Mouse (Mus musculus) kidney, postnatal 14 days (tissue): ENCODE data around the gene Slc25a13.

Experiments used
- DNase-seq: peaks from one replicate; pipeline ENCODE4 v3.0.0; 2022; ENCODE audit warnings: mixed read lengths

The Slc25a13 gene

GRCm38 (mm10) chr6:6107419-6107966, 109.5 kb downstream of the Slc25a13 start:
- no peak for DNase-seq

GRCm38 (mm10) chr6:6105586-6105985, 111.4 kb downstream of the Slc25a13 start:
- no peak for DNase-seq

- DNase-seq = no peak
Measured at GRCm38 (mm10) chr6:6103469-6103868, 113.5 kb downstream of the Slc25a13 start.

DNA sequence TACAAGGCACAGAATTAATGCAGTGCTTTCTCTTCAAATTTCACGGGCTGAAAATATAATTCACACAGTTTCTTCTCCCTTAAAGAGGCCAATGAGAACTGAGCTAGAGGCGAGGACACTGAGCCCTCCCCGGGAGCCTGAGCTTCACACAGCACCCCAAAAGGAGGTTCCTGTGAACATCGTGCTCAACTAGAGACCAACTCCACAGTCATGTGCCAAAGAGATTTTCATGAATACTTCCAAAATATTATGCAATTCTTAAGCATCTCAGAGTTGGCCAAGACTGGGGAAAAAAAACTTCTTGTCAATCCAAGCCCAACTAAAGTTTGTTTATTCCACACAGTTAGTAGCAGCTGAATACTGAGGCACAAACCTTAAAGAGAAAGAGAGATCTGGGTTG, 115.4 kb downstream of the Slc25a13 start:
- no peak for DNase-seq

DNA sequence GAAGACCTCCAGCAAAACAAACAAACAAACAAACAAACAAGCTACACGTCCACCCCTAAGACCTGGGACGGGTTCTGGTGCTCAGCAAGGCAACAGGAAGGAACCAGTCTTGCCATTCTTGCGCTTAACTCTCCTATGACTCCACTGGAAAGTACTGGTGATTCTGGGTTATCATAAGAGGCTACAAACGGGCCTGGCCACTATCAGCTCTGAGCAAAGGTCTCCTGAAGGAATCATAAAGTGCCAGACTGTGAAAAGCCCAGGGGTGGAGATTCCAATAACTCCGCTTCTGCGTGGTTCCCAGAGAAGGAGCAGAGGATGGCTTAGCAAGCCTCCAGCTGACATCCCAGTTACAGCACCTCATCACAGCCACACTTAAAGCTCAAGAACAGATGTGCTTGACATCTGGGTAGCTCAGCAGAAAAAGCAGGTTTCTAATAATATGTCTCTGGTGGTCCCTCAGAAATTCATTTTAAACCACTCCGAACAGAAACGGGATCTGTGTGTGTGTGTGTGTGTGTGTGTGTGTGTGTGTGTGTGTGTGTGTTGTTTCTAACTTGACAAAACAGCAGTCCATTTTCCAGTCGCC, 116.0 kb downstream of the Slc25a13 start:
- no peak for DNase-seq

GRCm38 (mm10) chr6:6093978-6094377, 123.0 kb downstream of the Slc25a13 start:
- no peak for DNase-seq

DNA sequence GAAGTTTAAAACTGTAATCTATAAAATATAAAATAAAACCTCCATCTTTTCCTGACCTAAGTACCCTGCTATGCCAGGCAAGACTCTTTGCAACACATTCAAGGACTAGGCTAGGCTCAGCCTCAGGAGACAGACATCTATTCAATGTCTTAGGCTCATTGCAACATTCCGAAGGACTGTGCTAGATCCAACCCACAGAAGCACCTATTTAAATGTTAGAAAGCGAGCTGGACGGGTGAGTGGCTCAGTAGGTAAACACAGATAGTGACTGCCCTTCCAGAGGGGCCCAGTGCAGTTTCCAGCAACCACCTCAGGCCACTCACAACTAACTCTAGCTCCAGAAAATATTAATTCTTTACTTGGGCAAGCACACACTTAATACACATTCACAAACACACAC, 123.5 kb downstream of the Slc25a13 start:
- no peak for DNase-seq

GRCm38 (mm10) chr6:6092497-6092896, 124.5 kb downstream of the Slc25a13 start:
- no peak for DNase-seq

GRCm38 (mm10) chr6:6091016-6091415, 126.0 kb downstream of the Slc25a13 start:
- DNase-seq = no peak

- DNase-seq = no peak
Measured at GRCm38 (mm10) chr6:6088151-6088550, 128.8 kb downstream of the Slc25a13 start.

DNA sequence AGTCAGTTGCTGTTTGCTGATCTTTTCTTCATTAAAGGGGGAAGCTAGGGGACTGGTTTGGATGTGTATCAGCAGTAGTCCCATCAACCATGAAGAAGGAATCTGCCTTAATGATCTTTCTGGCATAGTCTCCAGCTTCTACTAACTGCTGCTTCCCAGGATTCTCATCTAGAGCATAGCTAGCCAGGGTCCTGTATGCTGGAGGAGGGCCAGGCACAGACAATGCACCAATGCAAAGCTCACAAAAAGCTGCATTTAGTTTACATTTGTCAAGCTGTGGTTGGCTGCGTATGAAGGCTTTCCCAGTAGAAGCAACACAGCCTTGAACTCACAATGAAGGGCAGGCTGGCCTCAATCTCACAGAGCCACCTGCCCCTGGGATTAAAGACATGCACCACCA, 136.5 kb downstream of the Slc25a13 start:
- DNase-seq = no peak

DNA sequence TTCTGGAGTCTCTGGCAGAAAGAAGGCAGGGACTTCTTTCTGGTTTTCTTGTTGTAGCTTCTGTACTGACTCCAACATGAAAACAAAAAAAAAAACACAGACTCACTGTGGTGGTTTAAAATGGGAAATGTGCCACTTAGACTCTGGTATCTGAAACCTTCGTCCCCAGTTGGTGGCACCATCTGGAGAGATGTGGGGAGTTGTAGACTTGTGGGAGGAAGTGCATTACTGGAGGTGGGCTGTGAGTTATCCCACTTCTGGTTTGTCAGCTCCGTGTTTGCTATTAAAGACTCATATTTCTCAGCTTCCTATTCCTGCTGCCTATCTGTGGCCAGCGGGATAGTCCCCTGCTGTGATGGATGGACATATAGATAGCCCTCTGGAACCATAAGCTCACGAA, 139.7 kb downstream of the Slc25a13 start:
- no peak for DNase-seq

DNA sequence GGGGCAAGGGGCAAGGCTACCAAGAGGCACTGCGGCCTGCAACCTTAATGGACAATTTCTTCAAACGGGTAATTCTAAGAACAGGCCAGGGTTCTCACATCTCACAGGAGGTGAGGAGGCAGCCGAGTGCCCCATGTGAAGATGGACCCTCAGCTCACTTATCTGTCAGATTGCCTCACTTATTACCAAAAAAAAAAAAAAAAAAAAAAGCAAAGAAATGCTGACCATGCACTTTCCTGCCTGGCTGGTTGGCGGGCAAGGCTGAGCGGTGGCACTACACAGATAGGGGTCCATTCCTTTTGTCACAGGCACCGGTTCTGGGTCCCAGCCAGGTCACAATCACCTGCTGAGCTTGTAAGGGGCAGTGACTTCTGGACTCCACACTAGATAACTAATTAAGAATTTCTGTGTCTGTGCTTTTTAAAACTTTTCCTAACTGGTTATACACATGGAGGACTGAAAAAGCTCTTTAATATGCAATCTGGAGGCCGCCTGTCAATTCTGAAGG, 141.0 kb downstream of the Slc25a13 start:
- DNase-seq = peak; percentile 14

- no peak for DNase-seq
Measured at GRCm38 (mm10) chr6:6071038-6071437, 145.9 kb downstream of the Slc25a13 start.

GRCm38 (mm10) chr6:6070015-6070414, 147.0 kb downstream of the Slc25a13 start:
- DNase-seq = no peak

GRCm38 (mm10) chr6:6067201-6067600, 149.8 kb downstream of the Slc25a13 start:
- DNase-seq = no peak

GRCm38 (mm10) chr6:6058548-6058947, 158.4 kb downstream of the Slc25a13 start:
- DNase-seq = no peak

GRCm38 (mm10) chr6:6053946-6054345, 163.0 kb downstream of the Slc25a13 start:
- peak; percentile 30 for DNase-seq

GRCm38 (mm10) chr6:6052696-6053095, 164.3 kb downstream of the Slc25a13 start:
- no peak for DNase-seq

DNA sequence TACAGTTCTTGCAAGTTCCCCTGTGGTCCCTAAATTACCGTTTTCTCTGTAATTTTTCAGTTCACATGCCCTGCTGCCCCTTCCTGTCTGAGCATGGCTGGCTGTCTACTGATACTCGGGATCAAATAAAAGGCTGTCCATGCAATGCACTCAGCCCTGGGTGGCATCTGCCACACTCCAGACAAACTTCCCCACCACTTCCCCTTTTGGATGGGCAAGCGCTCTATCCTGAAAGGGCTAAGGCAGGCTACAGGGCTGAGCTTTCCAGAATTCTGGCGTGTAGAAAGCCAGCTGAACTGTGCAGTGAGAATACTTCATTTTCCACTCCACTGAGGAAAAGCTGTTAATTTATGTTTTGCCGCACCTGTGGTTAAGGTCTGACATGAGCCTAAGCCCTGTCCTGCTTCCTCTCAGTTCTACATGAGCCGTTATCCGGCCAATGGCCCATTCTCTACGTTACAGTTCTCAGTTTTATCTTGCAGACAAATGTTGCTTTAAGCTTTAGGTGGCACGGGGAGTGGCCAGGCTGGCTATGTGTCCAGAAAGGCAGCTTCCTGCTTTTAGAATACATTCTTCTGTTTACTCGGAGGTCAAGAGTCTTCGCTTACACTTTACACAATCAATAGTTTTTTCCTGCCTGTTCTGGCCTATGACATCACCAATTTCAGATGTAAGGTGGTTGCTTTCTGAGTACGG, 170.1 kb downstream of the Slc25a13 start:
- no peak for DNase-seq

GRCm38 (mm10) chr6:6038773-6039550, 178.0 kb downstream of the Slc25a13 start:
- DNase-seq = no peak

DNA sequence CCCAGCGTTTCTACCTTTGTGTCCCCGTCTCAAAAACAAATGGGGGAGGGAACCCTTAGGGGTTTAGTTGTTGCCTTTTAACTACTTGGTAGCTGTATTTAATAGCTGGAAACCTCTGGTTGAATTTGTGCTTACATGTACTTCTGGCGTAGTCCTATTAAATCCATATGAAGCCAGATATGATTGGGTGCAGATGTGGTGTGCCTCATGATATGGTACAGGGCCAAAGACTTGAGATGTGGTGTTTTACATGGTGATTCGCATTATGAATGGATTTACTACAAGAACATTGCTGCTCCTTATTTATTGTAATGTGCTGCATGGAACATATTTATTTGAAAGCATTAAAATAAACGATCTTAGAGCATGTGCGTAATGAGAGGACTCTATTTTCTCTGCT, 189.3 kb downstream of the Slc25a13 start:
- no peak for DNase-seq

- no peak for DNase-seq
Measured at GRCm38 (mm10) chr6:6023976-6024375, 193.0 kb downstream of the Slc25a13 start.

GRCm38 (mm10) chr6:6016931-6017330, 200.0 kb downstream of the Slc25a13 start:
- no peak for DNase-seq
